Mouse (Mus musculus) heart, adult 2 months (tissue): Measurements from ENCODE around the gene Gm20479. TPM values are rescaled to one million over a fixed set of nuclear protein-coding genes. Genes with fewer than 3 reads are reported as not detected.

ENCODE experiments used
- DNase-seq, 2 experiments: peaks; one replicate each; pipeline ENCODE4 v3.0.0; 2021
- H3K27ac ChIP-seq: fragments of 200-600 bp; 2 replicates; pipeline ENCODE4 v1.8.1; 2022
- H3K27me3 ChIP-seq: fragments of 200-500 bp; 2 replicates; pipeline ENCODE4 v1.6.1; 2012; ENCODE audit warnings: mild to moderate bottlenecking, low read length, inconsistent platforms, mixed read lengths; ENCODE audit not compliant: control insufficient read depth, insufficient read depth
- H3K36me3 ChIP-seq: fragments of 200-500 bp; 2 replicates; pipeline ENCODE4 v1.6.1; 2012; ENCODE audit warnings: low read length, inconsistent platforms; ENCODE audit not compliant: control insufficient read depth, insufficient read depth
- H3K4me1 ChIP-seq: fragments of 200-500 bp; 2 replicates; pipeline ENCODE4 v1.6.1; 2011; ENCODE audit warnings: low read length; ENCODE audit not compliant: control insufficient read depth, insufficient read depth
- H3K4me3 ChIP-seq: fragments of 200-600 bp; 2 replicates; pipeline ENCODE4 v1.8.1; 2022
- H3K79me2 ChIP-seq: fragments of 200-500 bp; replicated peaks from 2 replicates; pipeline ENCODE4 v1.6.1; 2012; ENCODE audit warnings: mild to moderate bottlenecking, inconsistent platforms, low read length, moderate library complexity, mixed read lengths; ENCODE audit not compliant: control insufficient read depth, insufficient read depth
- H3K9ac ChIP-seq: fragments of 200-500 bp; 2 replicates; pipeline ENCODE4 v1.6.1; 2012; ENCODE audit warnings: low read depth, mild to moderate bottlenecking, control low read depth, inconsistent platforms, low read length, mixed read lengths
- CTCF ChIP-seq: fragments of 200-600 bp; IDR thresholded peaks from 2 replicates; pipeline ENCODE4 v1.8.1; 2022; ENCODE audit warnings: antibody characterized with exemption, mild to moderate bottlenecking, moderate library complexity
- EP300 ChIP-seq: fragments of 200-500 bp; IDR thresholded peaks from 2 replicates; pipeline ENCODE4 v1.6.1; 2011; ENCODE audit warnings: low read depth, low read length, control low read depth; ENCODE audit not compliant: insufficient read depth
- POLR2A ChIP-seq: fragments of 200-500 bp; IDR thresholded peaks from 2 replicates; pipeline ENCODE4 v1.6.1; 2011; ENCODE audit warnings: mild to moderate bottlenecking, low read depth, low read length, control low read depth; ENCODE audit not compliant: insufficient read depth
- WGBS: fragments of 180-500 bp; shearing (Covaris S2); methylation state at CpG from one replicate; pipeline ENCODE4 v1.1.7; 2018; 5-methylcytosine and 5-hydroxymethylcytosine counted together
- intact Hi-C: fragments of 180-260 bp; cut with DNase I; formaldehyde crosslinking; loops from one replicate; pipeline ENCODE4 v1.15.1; 2025
- polyA plus RNA-seq: library from polyadenylated mRNA; depleted of rRNA; stranded (reverse); fragments of >200 nt; gene quantifications from 2 replicates; pipeline ENCODE4 v1.2.3, GENCODE M21; 2012
- total RNA-seq, 2 experiments: library from RNA; stranded (reverse); gene quantifications; 2 replicates each; pipeline ENCODE4 v1.2.3; 2021

Gm20479 gene
- total and polyA plus RNA-seq, 3 experiments, result 0.52 TPM; not detected in 2

DNA sequence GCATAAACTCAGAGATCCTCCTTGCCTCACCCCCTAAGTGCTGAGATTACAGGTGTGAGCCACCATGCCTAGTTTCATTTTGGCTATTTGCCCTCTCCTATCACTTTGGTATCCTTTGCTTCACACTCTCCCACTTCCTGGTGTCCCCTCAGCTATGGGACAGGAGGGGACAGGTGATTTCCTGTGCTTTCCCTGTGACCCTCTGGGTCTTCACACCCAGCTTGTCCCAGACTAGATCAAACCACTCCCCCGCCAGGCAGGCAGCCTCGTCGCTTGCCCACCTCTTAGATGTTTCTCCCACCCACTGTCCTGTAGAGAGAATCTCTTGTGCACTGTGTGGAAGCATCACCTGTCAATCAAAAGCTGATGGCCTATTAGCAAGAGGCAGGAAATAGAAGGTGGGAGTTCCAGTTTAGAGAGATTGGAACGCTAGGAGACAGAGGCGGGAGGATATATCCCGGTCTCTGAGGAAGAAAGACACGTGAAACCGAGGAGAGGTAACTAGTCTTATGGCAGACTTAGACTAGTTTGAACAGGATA is 46.2 kb downstream of the Gm20479 start:
- Histone ChIP-seq H3K79me2 (no peaks in the 10 kb centered on the region), H3K36me3 (peaks cover 5% of the 10 kb centered on the region; the same call in 1 of the 2 replicates), H3K4me3 (no peak overlapping the region), H3K27me3 (no peaks in the 10 kb centered on the region), H3K27ac (no peak overlapping the region), H3K9ac (no peak overlapping the region), H3K4me1 (peaks cover 7% of the 10 kb centered on the region)
- intact Hi-C loops, result no loop called here
- TF ChIP-seq POLR2A (no peak), EP300 (no peak), CTCF (no peak)
- no peak for DNase-seq
- 43% methylated on average over 8 of the region's 8 CpGs for WGBS

GRCm38 (mm10) chr7:27310306-27310705 is 46.9 kb downstream of the Gm20479 start:
- no peak overlapping the region for H3K9ac ChIP-seq

DNA sequence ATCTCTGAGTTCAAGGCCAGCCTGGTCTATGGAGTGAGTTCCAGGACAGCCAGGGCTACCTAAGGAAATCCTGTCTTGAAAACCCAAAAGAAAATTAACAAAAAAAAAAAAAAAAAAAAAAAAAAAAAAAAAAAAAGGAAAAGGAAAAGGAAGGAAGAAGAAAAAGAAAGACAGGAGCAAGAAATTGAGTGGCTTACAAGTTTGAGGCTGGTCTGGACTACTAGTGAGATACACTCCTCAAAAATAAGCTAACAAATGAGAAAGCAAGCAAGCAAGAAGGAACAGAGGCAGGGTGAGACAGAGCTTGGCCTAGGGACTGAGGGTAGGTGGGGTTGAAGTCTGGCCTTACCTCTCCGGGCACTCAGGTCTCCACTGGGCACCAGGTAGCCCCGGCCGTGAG is 47.4 kb downstream of the Gm20479 start:
- H3K27me3 ChIP-seq, result no peaks in the 10 kb centered on the region
- TF ChIP-seq CTCF, result no peak
- TF ChIP-seq EP300, result no peak
- TF ChIP-seq POLR2A, result no peak
- WGBS, result 67% methylated on average over 3 of the region's 3 CpGs
- H3K36me3 ChIP-seq, result peaks cover 5% of the 10 kb centered on the region; the same call in 1 of the 2 replicates
- H3K4me3 ChIP-seq, result no peak overlapping the region
- peaks cover 7% of the 10 kb centered on the region for H3K4me1 ChIP-seq
- intact Hi-C loops, result no loop called here
- no peaks in the 10 kb centered on the region for H3K79me2 ChIP-seq
- H3K9ac ChIP-seq, result no peak overlapping the region
- peak overlapping the region; percentile 4; the same call in 1 of the 2 replicates for H3K27ac ChIP-seq
- no peak for DNase-seq

More at GRCm38 (mm10) chr7:27310306-27310705, 46.9 kb downstream of the Gm20479 start:
- intact Hi-C loops, result no loop called here
- Histone ChIP-seq H3K4me3 (no peak overlapping the region), H3K27me3 (no peaks in the 10 kb centered on the region), H3K36me3 (peaks cover 5% of the 10 kb centered on the region; the same call in 1 of the 2 replicates), H3K4me1 (peaks cover 7% of the 10 kb centered on the region), H3K79me2 (no peaks in the 10 kb centered on the region), H3K27ac (no peak overlapping the region)
- 0 out of 2 replicates have a peak, but pooled peaks have one; percentile 26 for TF ChIP-seq EP300
- TF ChIP-seq POLR2A, result no peak
- WGBS, result 29% methylated on average over 17 of the region's 17 CpGs
- peak; percentile 73 to 77 for DNase-seq

- H3K27ac ChIP-seq, result peak overlapping the region; percentile 20
- H3K79me2 ChIP-seq, result no peaks in the 10 kb centered on the region
- 17% methylated on average over 28 of the region's 28 CpGs for WGBS
- no peak for DNase-seq
- no peaks in the 10 kb centered on the region for H3K27me3 ChIP-seq
- intact Hi-C loops, result loop anchor here (1.0 kb wide), 1 partner anchor 21 kb away; no protein-coding TSS in a partner anchor
- TF ChIP-seq POLR2A, result no peak
- no peak for TF ChIP-seq EP300
- TF ChIP-seq CTCF, result no peak
- H3K9ac ChIP-seq, result no peak overlapping the region
- no peak overlapping the region for H3K4me3 ChIP-seq
- peaks cover 7% of the 10 kb centered on the region for H3K4me1 ChIP-seq
- H3K36me3 ChIP-seq, result peaks cover 5% of the 10 kb centered on the region; the same call in 1 of the 2 replicates
Measured at GRCm38 (mm10) chr7:27308821-27309549, 48.2 kb downstream of the Gm20479 start.

DNA sequence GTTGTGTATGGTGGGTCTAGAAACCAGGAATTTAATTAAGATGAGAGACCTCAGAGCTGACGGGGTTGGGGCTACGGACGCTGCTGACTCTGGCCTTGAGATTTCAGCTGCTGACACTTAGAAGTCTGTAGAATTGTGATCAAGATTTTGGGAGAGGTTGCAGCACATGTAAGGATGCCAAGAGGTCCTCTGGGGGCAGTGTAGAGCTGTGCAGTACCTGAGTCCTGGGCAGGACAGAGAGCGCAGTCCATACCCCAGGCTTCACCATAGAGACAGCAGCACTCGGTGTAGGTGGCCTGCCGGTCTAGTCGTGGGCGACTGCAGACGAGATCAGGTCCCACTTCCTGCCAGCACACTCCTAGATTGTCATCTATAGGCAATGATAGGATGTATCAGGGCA is 49.7 kb downstream of the Gm20479 start:
- TF ChIP-seq POLR2A (no peak), EP300 (no peak), CTCF (peak; percentile 46)
- intact Hi-C loops, result no loop called here
- Histone ChIP-seq H3K4me1 (peaks cover 7% of the 10 kb centered on the region), H3K79me2 (no peaks in the 10 kb centered on the region), H3K27me3 (no peaks in the 10 kb centered on the region), H3K9ac (no peak overlapping the region), H3K27ac (no peak overlapping the region), H3K36me3 (peaks cover 5% of the 10 kb centered on the region; the same call in 1 of the 2 replicates), H3K4me3 (no peak overlapping the region)
- DNase-seq, result no peak
- WGBS, result 72% methylated on average over 9 of the region's 9 CpGs
